Mouse (Mus musculus): ENCODE data around the gene Serp1. TPM values are rescaled to one million over a fixed set of nuclear protein-coding genes. Genes with fewer than 3 reads are reported as not detected.

The Serp1 gene
- polyA plus RNA-seq, 1 experiment from 2014 or later, result 219 TPM

DNA sequence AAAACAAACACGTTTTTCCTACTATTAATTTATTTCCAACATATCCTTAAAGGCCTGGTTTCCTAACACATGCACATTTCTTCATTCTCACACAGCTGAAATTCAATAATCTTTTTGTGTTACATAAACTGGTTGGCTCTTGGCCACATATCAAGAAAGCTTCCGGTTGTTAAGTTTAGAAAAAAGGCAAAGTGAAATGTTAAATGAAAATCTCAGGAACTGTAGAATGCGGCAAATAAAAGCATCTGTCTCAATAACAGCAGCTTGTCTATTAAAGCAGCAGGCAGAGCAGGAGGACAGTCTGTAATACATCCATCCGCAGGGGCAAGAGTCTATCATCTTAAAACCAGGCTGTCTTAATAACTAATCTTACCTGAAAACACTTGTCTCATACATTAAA is 1.4 kb downstream of the Serp1 start:
- H3K4me3 ChIP-seq (replicated peaks; ENCODE audit: low read length), result peak overlapping the region; percentile 98
- H3K9ac ChIP-seq (ENCODE audit: low read length), result peak overlapping the region; percentile 61
- peak overlapping the region; percentile 61 for H3K4me2 ChIP-seq (ENCODE audit: low read depth, low read length)
- H3K27ac ChIP-seq (ENCODE audit: low read length), result peak overlapping the region; percentile 19; the same call in 1 of the 2 replicates
- H3K36me3 ChIP-seq (ENCODE audit: control insufficient read depth, insufficient read depth, low read length), result peaks cover 9% of the 10 kb centered on the region; the same call in 1 of the 2 replicates
- peaks cover 8% of the 10 kb centered on the region for H3K4me1 ChIP-seq (ENCODE audit: control insufficient read depth, insufficient read depth, low read length)
- H3K27me3 ChIP-seq (ENCODE audit: control insufficient read depth, insufficient read depth, low read length), result no peaks in the 10 kb centered on the region
- no peak for ATAC-seq (ENCODE audit: insufficient read depth, low FRiP score)
- H3K9me3 ChIP-seq (replicated peaks; ENCODE audit: control insufficient read depth, low read length), result no peaks in the 10 kb centered on the region
- WGBS, result 33% methylated on average over 4 of the region's 4 CpGs

DNA sequence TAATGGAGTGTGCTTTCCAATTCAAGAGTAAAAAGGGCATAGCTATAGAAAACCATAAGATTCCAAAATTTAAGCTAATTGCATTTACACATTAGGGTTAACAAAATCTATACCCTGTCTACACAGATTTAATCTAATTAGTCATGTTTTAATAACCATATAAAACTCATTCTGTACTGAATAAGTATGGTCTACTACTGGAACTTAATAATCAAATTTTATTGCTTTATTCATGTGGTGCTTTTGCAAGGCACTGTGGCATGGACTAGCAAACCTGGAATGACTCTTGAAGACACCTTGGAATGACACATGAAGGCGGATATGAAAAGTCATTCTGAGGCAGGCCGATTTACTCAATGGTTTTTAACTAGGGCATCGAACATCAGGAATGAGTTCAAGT is 2.3 kb downstream of the Serp1 start:
- Histone ChIP-seq H3K27me3 (ENCODE audit: control insufficient read depth, insufficient read depth, low read length) (no peaks in the 10 kb centered on the region), H3K36me3 (ENCODE audit: control insufficient read depth, insufficient read depth, low read length) (peaks cover 9% of the 10 kb centered on the region; the same call in 1 of the 2 replicates), H3K9me3 (replicated peaks; ENCODE audit: control insufficient read depth, low read length) (no peaks in the 10 kb centered on the region), H3K4me2 (ENCODE audit: low read depth, low read length) (peak overlapping the region; percentile 61; the same call in 1 of the 2 replicates), H3K4me3 (replicated peaks; ENCODE audit: low read length) (0 out of 2 replicates have a peak overlapping the region, but pooled peaks have one; percentile 98), H3K4me1 (ENCODE audit: control insufficient read depth, insufficient read depth, low read length) (peaks cover 8% of the 10 kb centered on the region), H3K9ac (ENCODE audit: low read length) (no peak overlapping the region), H3K27ac (ENCODE audit: low read length) (no peak overlapping the region)
- 93% methylated on average over 3 of the region's 3 CpGs for WGBS
- ATAC-seq (ENCODE audit: insufficient read depth, low FRiP score), result no peak

DNA sequence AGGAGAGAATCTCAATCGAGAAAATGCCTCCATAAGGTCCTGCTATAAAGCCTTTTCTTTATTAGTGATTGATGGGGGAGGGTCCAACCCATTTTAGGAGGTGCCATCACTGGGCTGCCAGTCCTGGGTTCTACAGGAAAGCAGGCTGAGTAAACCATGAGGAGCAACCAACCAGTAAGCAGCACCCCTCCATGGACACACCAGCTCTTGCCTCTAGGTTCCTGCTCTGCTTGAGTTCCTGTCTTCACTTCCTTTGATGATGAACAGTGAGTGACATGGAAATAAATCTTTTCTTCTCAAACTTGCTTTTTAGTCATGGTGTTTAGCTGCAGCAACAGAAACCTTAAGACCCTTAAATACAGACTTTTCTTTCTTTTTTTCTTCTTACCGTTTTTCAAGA is 4.3 kb downstream of the Serp1 start:
- Histone ChIP-seq H3K27me3 (ENCODE audit: control insufficient read depth, insufficient read depth, low read length) (no peaks in the 10 kb centered on the region), H3K4me1 (ENCODE audit: control insufficient read depth, insufficient read depth, low read length) (peaks cover 4% of the 10 kb centered on the region), H3K27ac (ENCODE audit: low read length) (no peak overlapping the region), H3K4me3 (replicated peaks; ENCODE audit: low read length) (no peak overlapping the region), H3K36me3 (ENCODE audit: control insufficient read depth, insufficient read depth, low read length) (peaks cover 9% of the 10 kb centered on the region; the same call in 1 of the 2 replicates), H3K9me3 (replicated peaks; ENCODE audit: control insufficient read depth, low read length) (no peaks in the 10 kb centered on the region), H3K4me2 (ENCODE audit: low read depth, low read length) (no peak overlapping the region), H3K9ac (ENCODE audit: low read length) (no peak overlapping the region)
- 89% methylated on average over 2 of the region's 2 CpGs for WGBS
- no peak for ATAC-seq (ENCODE audit: insufficient read depth, low FRiP score)

DNA sequence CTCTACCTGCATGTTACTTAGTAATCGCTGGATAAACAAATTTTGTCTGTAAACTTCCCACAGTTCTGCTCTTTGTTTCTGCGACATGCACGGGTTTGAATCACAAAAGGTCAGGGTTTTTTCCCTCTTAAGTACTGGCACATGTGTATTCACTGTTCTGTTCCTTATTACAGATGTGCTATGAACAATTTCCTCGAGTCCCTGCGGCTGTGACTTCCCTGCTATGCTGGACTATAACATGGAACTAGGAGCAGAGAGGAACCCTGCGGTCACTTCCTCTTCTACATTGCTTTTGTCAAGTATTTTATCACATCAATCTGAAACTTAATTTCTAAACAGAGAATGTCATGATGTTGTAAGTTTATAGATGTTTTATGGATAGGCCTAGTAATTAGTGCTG is 5.4 kb downstream of the Serp1 start:
- Histone ChIP-seq H3K9me3 (replicated peaks; ENCODE audit: control insufficient read depth, low read length) (no peaks in the 10 kb centered on the region), H3K9ac (ENCODE audit: low read length) (no peak overlapping the region), H3K4me1 (ENCODE audit: control insufficient read depth, insufficient read depth, low read length) (peaks cover 4% of the 10 kb centered on the region), H3K36me3 (ENCODE audit: control insufficient read depth, insufficient read depth, low read length) (peaks cover 9% of the 10 kb centered on the region; the same call in 1 of the 2 replicates), H3K4me3 (replicated peaks; ENCODE audit: low read length) (no peak overlapping the region), H3K27ac (ENCODE audit: low read length) (peak overlapping the region; percentile 14; the same call in 1 of the 2 replicates), H3K27me3 (ENCODE audit: control insufficient read depth, insufficient read depth, low read length) (no peaks in the 10 kb centered on the region), H3K4me2 (ENCODE audit: low read depth, low read length) (no peak overlapping the region)
- WGBS, result 82% methylated on average over 6 of the region's 6 CpGs
- ATAC-seq (ENCODE audit: insufficient read depth, low FRiP score), result no peak

DNA sequence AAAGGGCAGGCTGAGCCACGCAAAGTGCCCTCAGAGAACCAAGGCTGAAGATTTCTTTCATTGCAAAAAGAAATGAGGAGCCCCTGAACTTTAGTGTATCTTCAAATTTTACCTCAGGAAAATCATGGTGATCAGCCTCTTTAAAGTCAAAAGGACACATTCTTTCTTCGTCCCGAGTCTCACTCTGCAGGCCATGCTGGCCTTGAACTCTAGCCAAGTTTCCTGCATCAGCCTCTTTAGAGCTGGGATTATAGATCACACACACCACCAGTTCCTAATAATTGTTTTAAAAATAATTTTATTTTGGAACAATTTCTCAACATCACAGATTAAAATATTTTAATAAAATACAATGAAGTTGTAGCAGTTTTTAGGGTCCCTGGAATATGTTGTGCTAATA is 6.2 kb downstream of the Serp1 start:
- peaks cover 4% of the 10 kb centered on the region for H3K4me1 ChIP-seq (ENCODE audit: control insufficient read depth, insufficient read depth, low read length)
- H3K36me3 ChIP-seq (ENCODE audit: control insufficient read depth, insufficient read depth, low read length), result peaks cover 9% of the 10 kb centered on the region; the same call in 1 of the 2 replicates
- no peaks in the 10 kb centered on the region for H3K27me3 ChIP-seq (ENCODE audit: control insufficient read depth, insufficient read depth, low read length)
- no peak overlapping the region for H3K27ac ChIP-seq (ENCODE audit: low read length)
- no peak overlapping the region for H3K9ac ChIP-seq (ENCODE audit: low read length)
- H3K4me3 ChIP-seq (replicated peaks; ENCODE audit: low read length), result no peak overlapping the region
- ATAC-seq (ENCODE audit: insufficient read depth, low FRiP score), result no peak
- H3K9me3 ChIP-seq (replicated peaks; ENCODE audit: control insufficient read depth, low read length), result no peaks in the 10 kb centered on the region
- WGBS, result 63% methylated on average over 3 of the region's 3 CpGs
- H3K4me2 ChIP-seq (ENCODE audit: low read depth, low read length), result no peak overlapping the region

DNA sequence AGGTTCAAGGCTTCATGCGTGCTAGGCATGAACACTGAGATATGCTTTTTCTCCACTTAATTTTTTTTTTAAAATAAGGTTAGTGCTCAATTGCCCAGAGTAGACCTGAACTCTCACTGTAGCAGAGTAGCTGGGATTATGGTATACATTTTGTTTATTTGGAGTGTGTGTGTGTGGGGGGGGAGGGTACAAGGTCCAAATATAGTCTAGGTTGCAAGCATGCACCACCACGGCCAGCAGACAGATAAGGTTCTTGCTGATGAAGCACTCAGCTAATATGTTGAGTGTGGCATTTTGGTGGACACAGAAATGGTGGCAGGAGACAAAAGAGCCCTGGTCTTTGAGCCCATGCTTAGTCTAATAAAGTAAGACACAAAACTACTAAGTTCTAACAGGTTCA is 6.7 kb downstream of the Serp1 start:
- H3K27ac ChIP-seq (ENCODE audit: low read length), result no peak overlapping the region
- no peak overlapping the region for H3K9ac ChIP-seq (ENCODE audit: low read length)
- H3K9me3 ChIP-seq (replicated peaks; ENCODE audit: control insufficient read depth, low read length), result no peaks in the 10 kb centered on the region
- 81% methylated on average over 2 of the region's 2 CpGs for WGBS
- peaks cover 9% of the 10 kb centered on the region; the same call in 1 of the 2 replicates for H3K36me3 ChIP-seq (ENCODE audit: control insufficient read depth, insufficient read depth, low read length)
- H3K27me3 ChIP-seq (ENCODE audit: control insufficient read depth, insufficient read depth, low read length), result no peaks in the 10 kb centered on the region
- no peak for ATAC-seq (ENCODE audit: insufficient read depth, low FRiP score)
- H3K4me1 ChIP-seq (ENCODE audit: control insufficient read depth, insufficient read depth, low read length), result peaks cover 3% of the 10 kb centered on the region
- H3K4me3 ChIP-seq (replicated peaks; ENCODE audit: low read length), result no peak overlapping the region
- H3K4me2 ChIP-seq (ENCODE audit: low read depth, low read length), result no peak overlapping the region

DNA sequence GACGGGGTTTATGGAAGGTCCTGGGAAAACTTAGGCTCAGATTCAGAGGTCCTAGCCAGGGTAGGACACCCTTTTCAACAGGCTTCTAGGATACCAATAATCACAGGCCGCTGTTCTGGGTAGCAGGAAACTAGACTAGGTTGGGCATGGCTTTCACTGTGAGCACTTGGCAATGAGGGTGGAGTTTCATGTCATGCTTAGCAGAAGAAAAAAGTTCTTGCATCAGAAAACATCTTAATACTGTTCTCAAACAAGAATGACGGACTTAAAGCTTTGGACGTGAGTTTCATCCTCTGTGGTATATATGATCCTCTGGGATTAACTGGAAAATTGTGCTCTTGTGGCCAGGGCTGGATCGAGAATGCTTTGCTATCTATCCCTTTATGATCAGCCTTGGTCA is 7.9 kb downstream of the Serp1 start:
- Histone ChIP-seq H3K27me3 (ENCODE audit: control insufficient read depth, insufficient read depth, low read length) (no peaks in the 10 kb centered on the region), H3K9ac (ENCODE audit: low read length) (no peak overlapping the region), H3K4me1 (ENCODE audit: control insufficient read depth, insufficient read depth, low read length) (no peaks in the 10 kb centered on the region), H3K27ac (ENCODE audit: low read length) (no peak overlapping the region), H3K4me3 (replicated peaks; ENCODE audit: low read length) (no peak overlapping the region), H3K4me2 (ENCODE audit: low read depth, low read length) (no peak overlapping the region), H3K9me3 (replicated peaks; ENCODE audit: control insufficient read depth, low read length) (no peaks in the 10 kb centered on the region), H3K36me3 (ENCODE audit: control insufficient read depth, insufficient read depth, low read length) (peaks cover 9% of the 10 kb centered on the region; the same call in 1 of the 2 replicates)
- WGBS, result 77% methylated on average over 5 of the region's 5 CpGs
- no peak for ATAC-seq (ENCODE audit: insufficient read depth, low FRiP score)

DNA sequence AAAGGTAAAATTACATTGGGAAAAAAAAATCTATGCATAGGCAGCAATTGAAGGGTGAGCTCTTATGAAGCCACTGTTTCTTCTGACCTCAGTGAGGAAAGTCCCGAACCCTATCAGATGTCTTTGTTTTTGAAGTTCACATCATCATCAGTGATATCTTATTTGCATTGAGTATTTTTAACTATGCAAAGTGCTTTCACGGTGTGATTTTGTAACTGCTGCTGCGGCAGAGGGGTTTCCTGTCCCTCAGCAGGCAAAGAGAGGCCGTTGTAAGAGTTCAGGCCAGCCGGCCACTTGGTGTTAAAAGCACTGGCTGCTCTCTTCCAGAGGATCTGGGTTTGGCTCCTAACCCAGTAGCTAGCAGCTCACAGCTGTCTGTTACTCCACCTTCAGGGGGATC is 8.4 kb downstream of the Serp1 start:
- no peak overlapping the region for H3K9ac ChIP-seq (ENCODE audit: low read length)
- ATAC-seq (ENCODE audit: insufficient read depth, low FRiP score), result no peak
- H3K36me3 ChIP-seq (ENCODE audit: control insufficient read depth, insufficient read depth, low read length), result peaks cover 4% of the 10 kb centered on the region; the same call in 1 of the 2 replicates
- no peaks in the 10 kb centered on the region for H3K9me3 ChIP-seq (replicated peaks; ENCODE audit: control insufficient read depth, low read length)
- whole genome bisulfite sequencing, result 57% methylated on average over 5 of the region's 5 CpGs
- H3K4me2 ChIP-seq (ENCODE audit: low read depth, low read length), result no peak overlapping the region
- H3K4me1 ChIP-seq (ENCODE audit: control insufficient read depth, insufficient read depth, low read length), result no peaks in the 10 kb centered on the region
- no peak overlapping the region for H3K27ac ChIP-seq (ENCODE audit: low read length)
- H3K4me3 ChIP-seq (replicated peaks; ENCODE audit: low read length), result no peak overlapping the region
- H3K27me3 ChIP-seq (ENCODE audit: control insufficient read depth, insufficient read depth, low read length), result no peaks in the 10 kb centered on the region

DNA sequence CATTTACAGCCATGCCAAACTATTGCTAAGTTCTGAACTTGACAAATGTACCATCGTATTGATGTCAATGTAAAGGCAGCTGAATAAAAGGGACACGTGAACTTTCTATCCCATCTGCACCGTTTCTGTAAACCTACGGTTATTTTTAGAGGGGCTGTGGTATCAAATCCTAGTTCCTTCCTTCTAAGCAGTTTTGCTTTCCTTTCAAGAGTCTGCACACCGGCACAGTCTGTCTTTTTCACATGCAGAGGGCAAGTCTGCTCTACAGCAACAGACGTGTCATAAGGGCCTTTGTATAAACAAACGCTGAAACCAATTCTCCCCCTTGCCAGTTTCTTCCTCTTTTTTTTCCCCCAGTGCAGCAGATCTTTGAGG is 9.1 kb downstream of the Serp1 start:
- Histone ChIP-seq H3K4me1 (ENCODE audit: control insufficient read depth, insufficient read depth, low read length) (no peaks in the 10 kb centered on the region), H3K9ac (ENCODE audit: low read length) (no peak overlapping the region), H3K27me3 (ENCODE audit: control insufficient read depth, insufficient read depth, low read length) (no peaks in the 10 kb centered on the region), H3K4me3 (replicated peaks; ENCODE audit: low read length) (no peak overlapping the region), H3K9me3 (replicated peaks; ENCODE audit: control insufficient read depth, low read length) (no peaks in the 10 kb centered on the region), H3K4me2 (ENCODE audit: low read depth, low read length) (no peak overlapping the region), H3K27ac (ENCODE audit: low read length) (0 out of 2 replicates have a peak overlapping the region, but pooled peaks have one; percentile 6), H3K36me3 (ENCODE audit: control insufficient read depth, insufficient read depth, low read length) (peaks cover 3% of the 10 kb centered on the region; the same call in 1 of the 2 replicates)
- WGBS, result 38% methylated on average over 7 of the region's 7 CpGs
- ATAC-seq (ENCODE audit: insufficient read depth, low FRiP score), result no peak
